8 mouse cellular contexts compared by ENCODE assay signal in genomic region chr19:33224181-33225001, GRCm38 (mm10).
DNase-seq lines count a peak whose midpoint lies in the region; ATAC-seq and TF ChIP-seq lines count a peak whose summit lies in the region.

No protein-coding gene starts in this region.

- H3K4me3 ChIP-seq in gastrocnemius, adult 2 months = peak overlapping the region; percentile 32
- no peak overlapping the region for H3K4me3 ChIP-seq in forebrain, embryonic 10.5 days
- H3K4me3 ChIP-seq in hindbrain, postnatal 0 days (ENCODE audit: low read length) = no peak overlapping the region
- no peak overlapping the region for H3K4me3 ChIP-seq in midbrain, postnatal 0 days (ENCODE audit: low read depth, low read length)

- peak; percentile 92 for ATAC-seq in hindbrain, postnatal 0 days
- ATAC-seq in midbrain, postnatal 0 days (ENCODE audit: low FRiP score) = peak; percentile 90

- no peak overlapping the region for H3K9ac ChIP-seq in hindbrain, postnatal 0 days (replicated peaks; ENCODE audit: low read length)
- H3K9ac ChIP-seq in midbrain, postnatal 0 days (replicated peaks; ENCODE audit: low read length, poor library complexity, severe bottlenecking) = peak overlapping the region; percentile 33; the same call in 1 of the 2 replicates

- H3K27ac ChIP-seq in gastrocnemius, adult 2 months = peak overlapping the region; percentile 67
- no peak overlapping the region for H3K27ac ChIP-seq in forebrain, embryonic 10.5 days
- peak overlapping the region; percentile 49 for H3K27ac ChIP-seq in hindbrain, postnatal 0 days
- H3K27ac ChIP-seq in midbrain, postnatal 0 days (ENCODE audit: low read depth, low read length) = peak overlapping the region; percentile 70

- peak; percentile 39 for DNase-seq in gastrocnemius, adult 2 months
- DNase-seq in gastrocnemius, postnatal 10 days = no peak
- DNase-seq in brain, embryonic 14.5 days (ENCODE audit: low read depth) = peak; percentile 93
- DNase-seq in forebrain, embryonic 10.5 days (ENCODE audit: extremely low spot score, low spot score) = peak; percentile 28
- peak; percentile 90 for DNase-seq in hindbrain, postnatal 0 days (ENCODE audit: low spot score)
- DNase-seq in left cerebral cortex, adult 9 months (ENCODE audit: low spot score in 2 of 2) = peak; percentile 78 to 87
- DNase-seq in midbrain, postnatal 0 days (ENCODE audit: low spot score) = peak; percentile 91
- peak; percentile 61 for DNase-seq in thymus, postnatal 0 days (ENCODE audit: low spot score)

- H3K9me3 ChIP-seq in forebrain, embryonic 10.5 days = no peaks in the 10 kb centered on the region
- no peaks in the 10 kb centered on the region for H3K9me3 ChIP-seq in hindbrain, postnatal 0 days (ENCODE audit: low read length)
- no peaks in the 10 kb centered on the region for H3K9me3 ChIP-seq in midbrain, postnatal 0 days (ENCODE audit: low read length)

- TF ChIP-seq CTCF in gastrocnemius, adult 2 months (IDR thresholded peaks at IDR 0.05) = no peak
- TF ChIP-seq CTCF in brain, embryonic 14.5 days (IDR thresholded peaks at IDR 0.05; ENCODE audit: borderline replicate concordance, extremely low read depth, insufficient read depth, insufficient read length) = no peak
- no peak for TF ChIP-seq CTCF in hindbrain, postnatal 0 days (IDR thresholded peaks at IDR 0.05; ENCODE audit: low read depth)
- TF ChIP-seq CTCF in midbrain, postnatal 0 days (IDR thresholded peaks at IDR 0.05) = no peak

- peak overlapping the region; percentile 32 for H3K4me2 ChIP-seq in hindbrain, postnatal 0 days (ENCODE audit: low read depth, low read length)
- H3K4me2 ChIP-seq in midbrain, postnatal 0 days (ENCODE audit: low read depth, low read length, poor library complexity, severe bottlenecking) = peak overlapping the region; percentile 39

- peaks cover 29% of the 10 kb centered on the region for H3K4me1 ChIP-seq in forebrain, embryonic 10.5 days
- peaks cover 5% of the 10 kb centered on the region; the same call in 1 of the 2 replicates for H3K4me1 ChIP-seq in hindbrain, postnatal 0 days (ENCODE audit: insufficient read depth, low read length)
- H3K4me1 ChIP-seq in midbrain, postnatal 0 days (ENCODE audit: insufficient read depth, low read length) = peaks cover 9% of the 10 kb centered on the region

- WGBS in forebrain, embryonic 10.5 days = 50% methylated on average over 8 of the region's 8 CpGs
- 39% methylated on average over 8 of the region's 8 CpGs for WGBS in hindbrain, postnatal 0 days
- WGBS in midbrain, postnatal 0 days = 19% methylated on average over 8 of the region's 8 CpGs

- no peaks in the 10 kb centered on the region for H3K36me3 ChIP-seq in forebrain, embryonic 10.5 days (replicated peaks)
- no peaks in the 10 kb centered on the region for H3K36me3 ChIP-seq in hindbrain, postnatal 0 days (ENCODE audit: insufficient read depth, low read length)
- H3K36me3 ChIP-seq in midbrain, postnatal 0 days (ENCODE audit: insufficient read depth, low read length) = no peaks in the 10 kb centered on the region

- intact Hi-C loops in gastrocnemius, adult 2 months (cut with DNase I) = loop anchor here (5.0 to 10.0 kb wide), 4 partner anchors 143 to 470 kb away; partner anchors contain the start of gene Pten

- TF ChIP-seq POLR2A in brain, embryonic 14.5 days (IDR thresholded peaks at IDR 0.05; ENCODE audit: borderline replicate concordance, extremely low read depth, insufficient read depth, insufficient read length, poor library complexity, severe bottlenecking) = no peak

- H3K27me3 ChIP-seq in forebrain, embryonic 10.5 days (ENCODE audit: poor library complexity, severe bottlenecking) = no peaks in the 10 kb centered on the region
- no peaks in the 10 kb centered on the region for H3K27me3 ChIP-seq in hindbrain, postnatal 0 days (ENCODE audit: insufficient read depth, low read length)
- H3K27me3 ChIP-seq in midbrain, postnatal 0 days (ENCODE audit: insufficient read depth, low read length) = no peaks in the 10 kb centered on the region
